ENCODE assay signal across 11 mouse cellular contexts in genomic region chr4:55176026-55176425, GRCm38 (mm10).
"Had no signal": no experiment of that assay in that cellular context is flagged by ENCODE, and none has a peak within 500 bp of the region (broad histone marks: within the 10 kb centered on the region; RNA-seq: fewer than 3 reads in every experiment).

No protein-coding gene starts in this region.

- DNase-seq: lung, adult 18-20 months; lung, embryonic 14.5 days; lung, postnatal 10 days; retina, postnatal 1 day; right cerebral cortex, adult 18-20 months; right cerebral cortex, postnatal 25 days; right cerebral cortex, postnatal 4 days; spleen, adult 18-20 months; thymus, adult 18-20 months; thymus, postnatal 14 days; thymus, postnatal 36 days had no signal
